Mouse (Mus musculus) small intestine, adult 2 months (tissue): ENCODE measurements around the gene Copg2.

Experiments
- CTCF ChIP-seq: fragments of 200-500 bp; IDR thresholded peaks from 2 replicates; pipeline ENCODE4 v1.5.1; 2012; ENCODE audit warnings: low read depth, mild to moderate bottlenecking, control low read depth, inconsistent platforms, low read length, moderate library complexity, mixed read lengths; ENCODE audit not compliant: insufficient replicate concordance, insufficient read length; ENCODE audit errors: extremely low read depth
- POLR2A ChIP-seq: fragments of 200-500 bp; IDR thresholded peaks from 2 replicates; pipeline ENCODE4 v1.6.1; 2012; ENCODE audit warnings: low read depth, mild to moderate bottlenecking, control low read depth, inconsistent platforms, low read length, moderate library complexity

DNA sequence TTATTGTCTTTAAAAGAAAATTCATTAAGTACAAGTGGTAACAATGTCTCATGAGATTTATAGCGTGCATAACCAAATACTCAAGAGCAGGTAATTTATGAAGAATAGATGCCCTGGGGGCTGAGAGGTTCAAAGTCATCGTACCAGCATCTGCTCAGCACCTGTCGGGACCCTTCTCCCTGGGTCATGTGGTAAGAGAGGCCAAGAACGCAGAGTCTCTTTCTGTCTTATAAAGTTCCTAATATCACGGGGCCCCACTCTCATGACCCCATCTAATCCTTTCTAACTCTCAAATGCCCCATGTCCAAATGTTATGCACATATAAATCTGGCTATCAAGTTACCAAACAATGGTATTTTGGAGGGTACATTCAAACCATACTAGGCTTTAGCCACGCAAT is 193.7 kb downstream of the Copg2 start:
- no peak for TF ChIP-seq CTCF
- TF ChIP-seq POLR2A, result no peak
